Mouse (Mus musculus) cerebellum, adult 9-10 months (tissue): ENCODE measurements around the gene Plpp7.

Experiments used
- DNase-seq: peaks from one replicate; pipeline ENCODE4 v3.0.0; 2022

Gene Plpp7

GRCm38 (mm10) chr2:32070747-32071146 is 24.6 kb upstream of the Plpp7 start:
- no peak for DNase-seq

DNA sequence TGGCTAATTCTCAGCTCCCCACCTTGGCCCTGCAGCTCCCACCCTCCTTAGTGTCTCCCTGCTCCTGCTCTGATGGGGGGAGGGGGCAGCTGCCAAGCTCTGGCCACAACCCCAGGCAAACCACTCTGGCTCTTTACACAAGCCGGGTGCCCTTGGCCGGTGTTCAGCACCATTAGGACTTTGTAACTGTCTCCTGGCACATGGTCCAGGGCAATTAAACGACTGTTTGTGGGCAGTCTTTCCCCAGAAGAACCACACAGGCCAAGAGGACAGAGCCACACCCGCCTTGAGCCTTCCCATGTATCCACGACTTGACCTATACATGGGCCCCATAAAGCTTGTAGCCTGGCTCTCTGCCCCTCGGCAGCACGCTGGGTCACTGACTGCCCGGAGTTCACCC is 20.9 kb upstream of the Plpp7 start:
- no peak for DNase-seq

DNA sequence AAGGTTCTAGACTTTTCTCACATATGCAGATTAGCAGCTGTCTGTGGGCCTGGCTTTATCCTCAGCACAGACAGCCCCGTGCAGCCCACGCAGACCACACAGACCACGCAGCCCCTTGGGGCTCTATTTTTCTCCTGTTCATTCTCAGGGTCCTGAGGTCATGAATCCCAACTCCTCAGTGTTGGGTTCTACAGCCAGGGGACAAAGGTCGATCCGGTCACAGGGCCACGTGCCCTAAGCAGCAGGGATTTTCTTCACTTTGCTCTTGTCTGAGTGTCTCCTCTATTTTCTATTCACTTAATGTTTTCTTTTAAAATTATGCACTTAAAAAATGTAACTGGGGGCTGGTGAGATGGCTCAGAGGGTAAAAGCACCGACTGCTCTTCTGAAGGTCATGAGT is 20.0 kb upstream of the Plpp7 start:
- DNase-seq = no peak

GRCm38 (mm10) chr2:32077744-32078143 is 17.6 kb upstream of the Plpp7 start:
- DNase-seq = no peak

GRCm38 (mm10) chr2:32078522-32078921 is 16.8 kb upstream of the Plpp7 start:
- DNase-seq = no peak

- peak; percentile 13 for DNase-seq
Measured at GRCm38 (mm10) chr2:32079191-32079725, 16.1 kb upstream of the Plpp7 start.

GRCm38 (mm10) chr2:32080681-32081080 is 14.6 kb upstream of the Plpp7 start:
- DNase-seq = no peak

DNA sequence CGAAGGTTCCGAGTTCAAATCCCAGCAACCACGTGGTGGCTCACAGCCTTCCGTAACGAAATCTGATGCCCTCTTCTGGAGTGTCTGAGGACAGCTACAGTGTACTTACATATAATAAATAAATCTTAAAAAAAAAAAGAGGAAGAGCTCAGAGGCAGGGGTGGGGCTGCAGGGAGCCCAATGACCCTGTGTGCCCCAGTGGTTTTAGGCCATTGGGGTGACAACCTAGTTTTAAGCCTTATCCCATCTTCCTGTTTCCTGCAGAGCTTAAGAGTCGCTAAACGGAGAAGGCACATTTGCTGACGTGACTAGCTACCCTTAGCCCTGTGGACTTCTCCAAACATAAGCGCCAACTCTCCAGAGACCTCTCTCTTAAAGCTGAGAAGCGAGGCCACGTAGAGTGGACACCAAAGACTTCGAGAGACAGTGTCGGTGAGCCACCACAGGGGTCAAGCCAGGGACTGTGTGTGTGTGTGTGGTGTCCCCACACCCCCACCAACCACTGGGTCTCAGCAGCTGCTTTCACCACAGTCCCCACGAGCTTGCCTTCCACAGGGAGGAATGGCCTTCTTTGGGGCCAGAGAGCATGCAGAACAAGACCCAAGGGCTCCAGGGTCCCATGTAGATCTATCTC is 13.9 kb upstream of the Plpp7 start:
- DNase-seq = peak; percentile 17

DNA sequence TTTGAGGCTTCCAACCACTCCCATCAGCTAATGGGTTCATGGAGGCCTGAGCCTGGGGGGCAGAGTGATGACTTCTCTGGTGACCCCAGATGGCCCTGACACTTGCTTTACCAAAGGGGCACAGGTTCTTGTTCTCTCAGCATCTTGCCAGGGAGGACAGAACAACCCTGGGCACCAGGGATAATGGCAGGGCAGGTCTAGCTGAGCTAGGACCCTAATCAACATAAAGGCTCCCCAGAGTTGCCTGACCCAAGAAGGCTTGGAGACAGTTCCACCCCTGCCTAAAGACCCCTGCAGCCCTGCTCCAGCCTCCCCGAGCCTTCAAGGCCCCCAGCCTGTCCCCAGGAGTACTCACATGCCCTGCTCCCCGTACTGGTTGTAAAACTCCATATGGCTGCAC is 13.1 kb upstream of the Plpp7 start:
- no peak for DNase-seq

GRCm38 (mm10) chr2:32083159-32084011 is 11.9 kb upstream of the Plpp7 start:
- peak; percentile 30 for DNase-seq

- peak; percentile 55 for DNase-seq
Measured at GRCm38 (mm10) chr2:32084111-32084871, 11.0 kb upstream of the Plpp7 start, which contains the start of gene Fam78a. TSS of gene Fam78a (minus strand) at chr2:32084857.

DNA sequence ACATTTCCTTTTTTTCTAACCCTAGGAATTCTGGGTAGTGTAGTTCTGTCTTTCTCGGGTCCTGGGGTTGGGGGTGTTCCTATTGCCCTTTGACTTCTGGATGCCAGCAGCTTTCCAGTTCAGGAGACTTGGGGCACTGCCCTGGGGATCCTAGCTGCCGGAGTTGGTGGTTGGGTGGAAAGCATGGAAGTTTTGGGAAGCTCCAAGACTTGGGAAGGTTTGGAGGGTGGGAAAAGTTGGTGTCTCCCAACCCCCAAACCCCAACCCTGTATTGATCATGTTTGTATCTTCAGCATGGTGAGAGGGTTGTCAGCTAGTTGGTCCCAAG is 10.5 kb upstream of the Plpp7 start:
- DNase-seq = no peak

- DNase-seq = peak; percentile 34
Measured at GRCm38 (mm10) chr2:32085231-32085630, 10.1 kb upstream of the Plpp7 start.

- DNase-seq = no peak
Measured at GRCm38 (mm10) chr2:32087606-32088005, 7.7 kb upstream of the Plpp7 start.

- DNase-seq = no peak
Measured at GRCm38 (mm10) chr2:32088372-32088981, 6.9 kb upstream of the Plpp7 start.

DNA sequence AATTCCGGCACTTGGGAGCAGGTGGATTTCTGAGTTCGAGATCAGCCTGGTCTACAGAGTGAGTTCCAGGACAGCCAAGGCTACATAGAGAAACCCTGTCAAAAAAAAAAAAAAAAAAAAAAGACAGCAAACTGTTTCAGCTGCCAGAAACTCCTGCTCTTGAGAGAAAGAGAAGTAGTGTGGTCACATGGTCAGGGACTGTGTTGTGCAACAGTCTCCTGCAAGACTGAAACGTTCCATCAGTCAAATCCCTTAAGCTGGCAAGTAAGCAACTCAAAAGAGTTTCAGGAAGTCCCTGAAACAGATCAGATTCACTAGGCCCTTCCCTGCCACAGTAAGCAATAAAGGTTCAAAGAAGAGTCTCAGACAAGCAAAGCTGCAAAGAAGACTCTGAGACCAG is 5.7 kb upstream of the Plpp7 start:
- DNase-seq = no peak

- no peak for DNase-seq
Measured at GRCm38 (mm10) chr2:32090145-32090544, 5.2 kb upstream of the Plpp7 start.

GRCm38 (mm10) chr2:32091956-32092355 is 3.4 kb upstream of the Plpp7 start:
- no peak for DNase-seq

DNA sequence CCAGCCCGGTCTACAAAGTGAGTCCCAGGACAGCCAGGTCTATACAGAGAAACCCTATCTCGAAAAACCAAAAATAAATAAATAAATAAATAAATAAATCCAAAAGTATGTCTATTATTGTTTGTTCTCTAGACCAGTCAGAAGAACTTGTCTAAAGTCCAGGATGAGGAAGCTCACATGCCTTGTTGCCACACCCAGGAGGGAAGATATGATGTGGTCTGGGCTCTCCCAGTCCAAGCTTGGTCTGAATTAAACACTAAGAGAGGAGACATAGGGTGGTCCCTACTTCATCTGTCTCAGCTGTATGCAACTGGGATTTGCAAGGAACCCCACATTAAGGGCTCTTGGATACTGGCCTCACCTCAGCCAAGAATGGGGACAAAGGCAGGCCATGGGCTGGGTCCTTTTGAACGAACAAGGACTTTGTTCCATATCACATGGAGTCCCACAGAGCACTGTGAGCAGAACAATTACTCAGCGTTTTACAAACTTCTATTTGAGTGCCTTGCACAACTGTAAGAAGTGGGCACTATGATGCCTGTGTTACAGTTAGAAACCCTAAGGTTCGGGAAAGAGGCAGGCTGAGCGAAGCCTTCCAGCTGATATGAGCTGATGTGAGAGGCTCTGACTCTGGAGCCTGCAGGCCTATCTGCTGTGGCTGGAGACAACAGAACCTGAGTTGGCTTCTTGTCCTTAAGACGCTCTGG is 1.2 kb upstream of the Plpp7 start:
- DNase-seq = no peak

- peak; percentile 77 for DNase-seq
Measured at GRCm38 (mm10) chr2:32096122-32096420, 743 bp downstream of the Plpp7 start.

DNA sequence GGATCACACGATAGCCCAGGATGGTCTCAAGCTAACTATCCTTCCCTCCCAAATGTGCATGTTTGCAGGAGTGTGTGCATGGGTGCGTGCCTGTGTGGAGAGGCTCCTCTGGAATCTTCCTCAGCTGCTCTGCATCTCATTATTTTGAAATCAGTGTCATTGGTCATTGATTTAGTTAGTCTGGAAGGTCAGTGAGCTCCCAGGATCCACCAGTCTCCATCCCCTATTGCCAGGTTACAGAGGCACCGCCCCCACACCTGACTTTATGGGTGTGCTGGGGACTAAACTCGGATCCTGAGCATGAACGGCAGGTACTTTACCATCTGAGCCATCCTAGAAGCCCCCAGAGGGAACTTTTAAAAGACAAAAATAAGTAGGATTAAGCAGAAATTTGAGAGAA is 7.6 kb downstream of the Plpp7 start:
- DNase-seq = no peak

DNA sequence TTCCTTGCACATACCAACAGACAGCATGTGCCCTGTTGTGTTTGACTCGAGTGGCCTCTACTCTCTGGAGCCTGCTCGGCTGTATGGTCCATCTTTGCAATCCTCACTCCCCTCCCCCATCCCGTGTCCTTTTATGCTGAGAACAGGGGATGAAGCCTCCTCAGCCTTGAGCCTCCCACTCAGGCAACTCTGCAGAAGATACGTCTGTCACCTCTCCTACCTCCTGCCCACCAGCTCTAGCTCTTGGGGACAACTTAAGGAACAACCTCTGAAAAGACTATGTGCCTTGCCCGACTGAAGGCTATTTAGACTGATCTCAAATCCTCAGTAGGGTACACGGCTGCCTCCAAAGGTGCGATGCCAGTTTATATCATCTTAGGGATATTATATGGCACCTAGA is 8.2 kb downstream of the Plpp7 start:
- no peak for DNase-seq

- DNase-seq = no peak
Measured at GRCm38 (mm10) chr2:32104122-32104521, 8.8 kb downstream of the Plpp7 start.
